Mouse (Mus musculus): ENCODE results near the gene Slc25a13.
A peak's percentile ranks its signal among the peaks of the same experiment; 100 is the strongest.

Slc25a13 gene

GRCm38 (mm10) chr6:6023976-6024375, 193.0 kb downstream of the Slc25a13 start:
- DNase-seq: no peak

GRCm38 (mm10) chr6:6016931-6017330, 200.0 kb downstream of the Slc25a13 start:
- no peak for DNase-seq

GRCm38 (mm10) chr6:6015616-6016015, 201.4 kb downstream of the Slc25a13 start:
- DNase-seq: no peak

- no peak for DNase-seq
Measured at GRCm38 (mm10) chr6:6011364-6011763, 205.6 kb downstream of the Slc25a13 start.

GRCm38 (mm10) chr6:6005762-6006431, 211.1 kb downstream of the Slc25a13 start:
- peak; percentile 89 to 90 for DNase-seq

GRCm38 (mm10) chr6:6004756-6005485, 212.1 kb downstream of the Slc25a13 start:
- DNase-seq: no peak

GRCm38 (mm10) chr6:6002061-6002460, 214.9 kb downstream of the Slc25a13 start:
- DNase-seq: peak; percentile 57 to 79

GRCm38 (mm10) chr6:5997535-5997934, 219.4 kb downstream of the Slc25a13 start:
- DNase-seq: no peak

GRCm38 (mm10) chr6:5993056-5993455, 223.9 kb downstream of the Slc25a13 start:
- DNase-seq: peak in 1 of 2 experiments; percentile 12

GRCm38 (mm10) chr6:5991817-5992755, 224.9 kb downstream of the Slc25a13 start:
- DNase-seq: peak; percentile 71 to 75

GRCm38 (mm10) chr6:5991243-5991642, 225.7 kb downstream of the Slc25a13 start:
- DNase-seq: no peak
